Mouse (Mus musculus) urinary bladder, postnatal 36 days (tissue): ENCODE data around the gene Tspan5.

Source experiments
- DNase-seq, 2 experiments: peaks; one replicate each; pipeline ENCODE4 v3.0.0; 2022; ENCODE audit warnings: low spot score in 2 of 2, mixed read lengths in 1 of 2

Tspan5 gene

GRCm38 (mm10) chr3:138771549-138772333 is 29.7 kb downstream of the Tspan5 start:
- peak in 1 of 2 experiments; percentile 22 for DNase-seq

GRCm38 (mm10) chr3:138773871-138774606 is 32.0 kb downstream of the Tspan5 start:
- no peak for DNase-seq

- no peak for DNase-seq
These were observed 32.6 kb downstream of the Tspan5 start for GRCm38 (mm10) chr3:138774607-138774943.

- DNase-seq = no peak
These were observed 34.1 kb downstream of the Tspan5 start for GRCm38 (mm10) chr3:138775926-138776715.

- DNase-seq = no peak
These were observed 39.5 kb downstream of the Tspan5 start for GRCm38 (mm10) chr3:138781492-138781891.

- DNase-seq = no peak
These were observed 42.1 kb downstream of the Tspan5 start for GRCm38 (mm10) chr3:138783859-138784640.

- no peak for DNase-seq
These were observed 42.6 kb downstream of the Tspan5 start for GRCm38 (mm10) chr3:138784641-138785025.

GRCm38 (mm10) chr3:138787758-138788488 is 45.9 kb downstream of the Tspan5 start:
- DNase-seq = no peak

GRCm38 (mm10) chr3:138788489-138788850 is 46.5 kb downstream of the Tspan5 start:
- DNase-seq = no peak

- no peak for DNase-seq
These were observed 47.3 kb downstream of the Tspan5 start for GRCm38 (mm10) chr3:138789275-138789674.

GRCm38 (mm10) chr3:138794533-138794932 is 52.5 kb downstream of the Tspan5 start:
- no peak for DNase-seq

GRCm38 (mm10) chr3:138795951-138796350 is 54.0 kb downstream of the Tspan5 start:
- DNase-seq = no peak

GRCm38 (mm10) chr3:138796583-138796982 is 54.6 kb downstream of the Tspan5 start:
- DNase-seq = no peak

GRCm38 (mm10) chr3:138800664-138801411 is 58.8 kb downstream of the Tspan5 start:
- DNase-seq = peak; percentile 26 to 37

GRCm38 (mm10) chr3:138801661-138802060 is 59.7 kb downstream of the Tspan5 start:
- DNase-seq = no peak

- no peak for DNase-seq
These were observed 60.9 kb downstream of the Tspan5 start for GRCm38 (mm10) chr3:138802722-138803443.

GRCm38 (mm10) chr3:138803444-138804085 is 61.6 kb downstream of the Tspan5 start:
- no peak for DNase-seq

GRCm38 (mm10) chr3:138804104-138805048 is 62.4 kb downstream of the Tspan5 start:
- DNase-seq = no peak
